Mouse (Mus musculus) ES-E14 (cell line): Measurements from ENCODE around the gene Rpl4. TPM values are rescaled to one million over a fixed set of nuclear protein-coding genes. Genes with fewer than 3 reads are reported as not detected.

Experiments used
- DNase-seq: peaks from one replicate; pipeline ENCODE4 v3.0.0-alpha.2; 2013; ENCODE audit warnings: low read depth, low spot score
- H3K27ac ChIP-seq: 2 replicates; pipeline ENCODE4 v1.5.1; 2012; ENCODE audit warnings: low read depth, mild to moderate bottlenecking, low read length, moderate library complexity, mixed read lengths; ENCODE audit not compliant: poor library complexity, insufficient read depth, severe bottlenecking
- H3K36me3 ChIP-seq: 2 replicates; pipeline ENCODE4 v1.6.1; 2012; ENCODE audit warnings: mild to moderate bottlenecking, low read length, moderate library complexity, mixed read lengths; ENCODE audit not compliant: control insufficient read depth, poor library complexity, insufficient read depth, severe bottlenecking
- H3K4me1 ChIP-seq, 2 experiments: fragments of 150-350 bp in 1 of 2; sonication (generic) in 1 of 2; 2 replicates each; pipeline ENCODE4 v1.6.1; 2012; ENCODE audit warnings: low read length in 2 of 2, mild to moderate bottlenecking in 1 of 2, mixed read lengths in 1 of 2; ENCODE audit not compliant: control insufficient read depth in 2 of 2, insufficient read depth in 2 of 2, poor library complexity in 1 of 2
- H3K4me3 ChIP-seq, 2 experiments: fragments of 150-350 bp in 1 of 2; sonication (generic) in 1 of 2; 2 replicates each; pipeline ENCODE4 v1.5.1; 2012; ENCODE audit warnings: low read length in 2 of 2, low read depth in 1 of 2, mild to moderate bottlenecking in 1 of 2, mixed read lengths in 1 of 2; ENCODE audit not compliant: insufficient read depth in 1 of 2, poor library complexity in 1 of 2, severe bottlenecking in 1 of 2
- H3K9ac ChIP-seq: 2 replicates; pipeline ENCODE4 v1.6.1; 2012; ENCODE audit warnings: low read depth, mild to moderate bottlenecking, low read length, mixed read lengths; ENCODE audit not compliant: poor library complexity, insufficient read depth, severe bottlenecking
- H3K9me3 ChIP-seq: fragments of 150-350 bp; sonication (generic); 2 replicates; pipeline ENCODE4 v1.6.1; 2012; ENCODE audit warnings: low read depth, mild to moderate bottlenecking, low read length; ENCODE audit not compliant: control insufficient read depth, insufficient read depth
- CHD2 ChIP-seq: IDR thresholded peaks from 2 replicates; pipeline ENCODE4 v1.6.1; 2014; ENCODE audit warnings: mild to moderate bottlenecking, low read depth, low read length, inconsistent platforms
- HCFC1 ChIP-seq: IDR thresholded peaks from 2 replicates; pipeline ENCODE4 v1.6.1; 2012; ENCODE audit warnings: low read length, inconsistent platforms, borderline replicate concordance; ENCODE audit not compliant: insufficient read depth
- MAFK ChIP-seq: IDR thresholded peaks from 2 replicates; pipeline ENCODE4 v1.6.1; 2014; ENCODE audit warnings: mild to moderate bottlenecking, low read depth, low read length, inconsistent platforms; ENCODE audit not compliant: insufficient read depth
- ZC3H11A ChIP-seq: IDR thresholded peaks from 2 replicates; pipeline ENCODE4 v1.6.1; 2012; ENCODE audit warnings: low read depth, mild to moderate bottlenecking, inconsistent platforms, low read length, borderline replicate concordance
- ZNF384 ChIP-seq: IDR thresholded peaks from 2 replicates; pipeline ENCODE4 v1.6.1; 2012; ENCODE audit warnings: low read depth, low read length, inconsistent platforms
- in situ Hi-C, 2 experiments: fragments of 600-800 bp; cut with MboI; formaldehyde crosslinking; loops; one replicate each; pipeline ENCODE4 v1.15.1; 2025; ENCODE audit warnings: low sequenced_read_pairs in 2 of 2, inconsistent platforms in 1 of 2; ENCODE audit not compliant: unreplicated experiment in 2 of 2
- total RNA-seq: library from RNA; depleted of rRNA; stranded (reverse); fragments of 300-350 nt; gene quantifications from 2 replicates; pipeline ENCODE4 v1.2.3, GENCODE M21; 2012

Rpl4 gene
- total RNA-seq, 1 experiment, result 1,343 TPM

GRCm38 (mm10) chr9:64173666-64174220 lies 568 bp downstream of the Rpl4 start:
- in situ Hi-C loops, result no loop called here
- Histone ChIP-seq H3K9me3 (no peaks in the 10 kb centered on the region), H3K36me3 (peaks cover 38% of the 10 kb centered on the region), H3K4me1 (peaks cover 0 to 2% of the 10 kb centered on the region in 2 experiments; a peak in 2 of 4 replicates), H3K9ac (peak overlapping the region; percentile 100), H3K4me3 (peak overlapping the region; percentile 83 to 100), H3K27ac (peak overlapping the region; percentile 99)
- DNase-seq, result no peak
- TF ChIP-seq ZNF384 (no peak), MAFK (no peak), ZC3H11A (no peak)

- Histone ChIP-seq H3K36me3 (peaks cover 38% of the 10 kb centered on the region), H3K9ac (peak overlapping the region; percentile 100; the same call in 1 of the 2 replicates), H3K4me1 (peaks cover 0 to 2% of the 10 kb centered on the region in 2 experiments; a peak in 2 of 4 replicates), H3K27ac (peak overlapping the region; percentile 99; the same call in 1 of the 2 replicates), H3K4me3 (peak overlapping the region; percentile 83 to 100), H3K9me3 (no peaks in the 10 kb centered on the region)
- no peak for DNase-seq
- in situ Hi-C loops, result no loop called here
- no peak for TF ChIP-seq ZC3H11A
- no peak for TF ChIP-seq ZNF384
- no peak for TF ChIP-seq HCFC1
- TF ChIP-seq CHD2, result no peak
- TF ChIP-seq MAFK, result no peak
These were observed 1.2 kb downstream of the Rpl4 start for GRCm38 (mm10) chr9:64174341-64174740.

- Histone ChIP-seq H3K9me3 (no peaks in the 10 kb centered on the region), H3K36me3 (peaks cover 38% of the 10 kb centered on the region), H3K4me3 (peak overlapping the region; percentile 83 to 100), H3K4me1 (peaks cover 0 to 2% of the 10 kb centered on the region in 2 experiments; a peak in 2 of 4 replicates), H3K9ac (peak overlapping the region; percentile 80), H3K27ac (no peak overlapping the region)
- in situ Hi-C loops, result no loop called here
- no peak for DNase-seq
- TF ChIP-seq MAFK, result no peak
- no peak for TF ChIP-seq CHD2
- no peak for TF ChIP-seq ZNF384
- no peak for TF ChIP-seq ZC3H11A
- TF ChIP-seq HCFC1, result no peak
These were observed 1.6 kb downstream of the Rpl4 start for GRCm38 (mm10) chr9:64174766-64175165.

GRCm38 (mm10) chr9:64175378-64175777 lies 2.2 kb downstream of the Rpl4 start:
- peak overlapping the region; percentile 83 to 100 for H3K4me3 ChIP-seq
- TF ChIP-seq CHD2, result no peak
- TF ChIP-seq HCFC1, result no peak
- no peak for TF ChIP-seq ZNF384
- no peak for TF ChIP-seq MAFK
- no peak for TF ChIP-seq ZC3H11A

GRCm38 (mm10) chr9:64178610-64178973 lies 5.4 kb downstream of the Rpl4 start:
- peaks cover 45% of the 10 kb centered on the region for H3K36me3 ChIP-seq
- H3K4me1 ChIP-seq, result peaks cover 0 to 2% of the 10 kb centered on the region in 2 experiments; a peak in 1 of 4 replicates
- no peaks in the 10 kb centered on the region for H3K9me3 ChIP-seq
- in situ Hi-C loops, result no loop called here
- H3K9ac ChIP-seq, result no peak overlapping the region
- DNase-seq, result no peak
- no peak for TF ChIP-seq HCFC1
- no peak for TF ChIP-seq ZC3H11A
- no peak for TF ChIP-seq ZNF384
- no peak for TF ChIP-seq MAFK
- TF ChIP-seq CHD2, result no peak
- H3K27ac ChIP-seq, result no peak overlapping the region
- no peak overlapping the region for H3K4me3 ChIP-seq

More at GRCm38 (mm10) chr9:64175378-64175777, 2.2 kb downstream of the Rpl4 start:
- Histone ChIP-seq H3K9me3 (no peaks in the 10 kb centered on the region), H3K9ac (peak overlapping the region; percentile 80; the same call in 1 of the 2 replicates), H3K4me1 (peaks cover 0 to 2% of the 10 kb centered on the region in 2 experiments; a peak in 2 of 4 replicates), H3K36me3 (peaks cover 38% of the 10 kb centered on the region), H3K27ac (no peak overlapping the region)
- no peak for DNase-seq
- in situ Hi-C loops, result no loop called here
